Mouse (Mus musculus) limb, embryonic 11.5 days (tissue): ENCODE results near the gene Capza2. TPM values are rescaled to one million over a fixed set of nuclear protein-coding genes. Genes with fewer than 3 reads are reported as not detected.
A peak's percentile ranks its signal among the peaks of the same experiment; 100 is the strongest.

Experiments used
- ATAC-seq: fragments of 200-750 bp; cut with Nextera tagmentation; 2 replicates; pipeline ENCODE4 v1.8.0; 2017; ENCODE audit warnings: low read depth; ENCODE audit not compliant: insufficient number of reproducible peaks, low FRiP score, low TSS enrichment
- DNase-seq: peaks from one replicate; pipeline ENCODE4 v3.0.0-alpha.2; 2015; ENCODE audit warnings: low spot score
- H3K27ac ChIP-seq: fragments of 300-500 bp; sonication (generic); replicated peaks from 2 replicates; pipeline ENCODE4 v1.5.1; 2014; ENCODE audit warnings: low read depth, mild to moderate bottlenecking, low read length
- H3K27me3 ChIP-seq: fragments of 300-500 bp; sonication (generic); 2 replicates; pipeline ENCODE4 v1.6.1; 2014; ENCODE audit warnings: mild to moderate bottlenecking, low read length, mixed read lengths; ENCODE audit not compliant: control insufficient read depth, insufficient read depth
- H3K36me3 ChIP-seq: fragments of 300-500 bp; sonication (generic); 2 replicates; pipeline ENCODE4 v1.6.1; 2014; ENCODE audit warnings: mild to moderate bottlenecking, low read length, moderate library complexity, mixed read lengths; ENCODE audit not compliant: control insufficient read depth, insufficient read depth
- H3K4me1 ChIP-seq: fragments of 300-500 bp; sonication (generic); 2 replicates; pipeline ENCODE4 v1.6.1; 2014; ENCODE audit warnings: low read length, mixed read lengths; ENCODE audit not compliant: control insufficient read depth, insufficient read depth
- H3K4me2 ChIP-seq: fragments of 300-500 bp; sonication (generic); 2 replicates; pipeline ENCODE4 v1.6.1; 2014; ENCODE audit warnings: low read depth, mild to moderate bottlenecking, moderate library complexity; ENCODE audit not compliant: severe bottlenecking
- H3K4me3 ChIP-seq: fragments of 300-500 bp; sonication (generic); 2 replicates; pipeline ENCODE4 v1.5.1; 2014; ENCODE audit warnings: low read depth, low read length
- H3K9ac ChIP-seq: fragments of 300-500 bp; sonication (generic); 2 replicates; pipeline ENCODE4 v1.6.1; 2014; ENCODE audit warnings: mild to moderate bottlenecking, low read length
- H3K9me3 ChIP-seq: fragments of 300-500 bp; sonication (generic); 2 replicates; pipeline ENCODE4 v1.6.1; 2016; ENCODE audit warnings: low read length; ENCODE audit not compliant: control insufficient read depth
- WGBS: fragments of 180-500 bp; shearing (Covaris S2); extraction: QIAGEN DNeasy Blood & Tissue Kit; methylation state at CpG from one replicate; pipeline ENCODE4 v1.1.7; 2014; 5-methylcytosine and 5-hydroxymethylcytosine counted together
- polyA plus RNA-seq: library from polyadenylated mRNA; unstranded; fragments of >200 nt; fragmentation: Nextera tagmentation; extraction: Ambion mirVana; gene quantifications from 2 replicates; pipeline ENCODE4 v1.2.1, GENCODE M21; 2014

The Capza2 gene
- 210 and 212 TPM in 2 replicates for polyA plus RNA-seq

DNA sequence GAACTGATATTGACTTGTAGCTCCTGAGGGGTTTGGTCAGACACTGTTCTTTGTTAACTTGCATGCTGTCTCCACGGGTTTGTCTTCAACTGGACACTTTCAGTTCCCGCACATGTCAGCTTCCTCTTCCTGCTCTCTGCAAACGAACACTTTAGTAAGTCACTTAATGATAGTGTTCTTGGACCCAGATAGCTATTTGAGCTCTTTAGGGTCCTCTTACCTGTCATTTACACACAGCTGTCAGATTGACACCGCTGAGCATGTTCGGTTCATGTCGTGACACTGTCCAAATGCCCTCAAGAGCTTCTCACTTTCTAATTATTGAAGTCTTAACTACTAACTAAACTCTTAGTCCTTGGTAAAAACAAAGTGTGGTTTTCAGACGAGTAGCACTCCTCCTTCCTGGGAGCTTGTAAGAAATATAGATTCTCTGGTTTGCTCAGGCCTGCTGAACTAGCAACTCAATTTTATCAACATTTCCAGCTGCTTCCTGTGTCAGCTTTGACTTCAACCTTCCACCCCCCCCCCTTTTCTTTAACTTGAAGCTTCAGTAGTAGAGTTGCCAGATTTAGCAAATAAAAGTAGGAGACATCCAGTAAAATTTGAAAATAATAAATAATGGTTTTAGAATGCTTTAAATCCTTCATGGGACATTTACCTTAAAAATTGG lies at the start of gene Capza2:
Gene Capza2, plus strand, starts transcription at position 620 of the 670 bp plus-strand sequence.
- H3K27me3 ChIP-seq = no peaks in the 10 kb centered on the region
- WGBS = 78% methylated on average over 7 of the region's 7 CpGs
- H3K9me3 ChIP-seq = peaks cover under 1% of the 10 kb centered on the region; the same call in 1 of the 2 replicates
- no peaks in the 10 kb centered on the region for H3K4me1 ChIP-seq
- H3K36me3 ChIP-seq = no peaks in the 10 kb centered on the region
- peak within 1 kb of the TSS; percentile 86 for H3K4me3 ChIP-seq
- peak within 1 kb of the TSS; percentile 58; the same call in 1 of the 2 replicates for H3K4me2 ChIP-seq
- no peak for DNase-seq
- peak within 1 kb of the TSS; percentile 92 for H3K27ac ChIP-seq
- H3K9ac ChIP-seq = peak within 1 kb of the TSS; percentile 96
- no peak for ATAC-seq

DNA sequence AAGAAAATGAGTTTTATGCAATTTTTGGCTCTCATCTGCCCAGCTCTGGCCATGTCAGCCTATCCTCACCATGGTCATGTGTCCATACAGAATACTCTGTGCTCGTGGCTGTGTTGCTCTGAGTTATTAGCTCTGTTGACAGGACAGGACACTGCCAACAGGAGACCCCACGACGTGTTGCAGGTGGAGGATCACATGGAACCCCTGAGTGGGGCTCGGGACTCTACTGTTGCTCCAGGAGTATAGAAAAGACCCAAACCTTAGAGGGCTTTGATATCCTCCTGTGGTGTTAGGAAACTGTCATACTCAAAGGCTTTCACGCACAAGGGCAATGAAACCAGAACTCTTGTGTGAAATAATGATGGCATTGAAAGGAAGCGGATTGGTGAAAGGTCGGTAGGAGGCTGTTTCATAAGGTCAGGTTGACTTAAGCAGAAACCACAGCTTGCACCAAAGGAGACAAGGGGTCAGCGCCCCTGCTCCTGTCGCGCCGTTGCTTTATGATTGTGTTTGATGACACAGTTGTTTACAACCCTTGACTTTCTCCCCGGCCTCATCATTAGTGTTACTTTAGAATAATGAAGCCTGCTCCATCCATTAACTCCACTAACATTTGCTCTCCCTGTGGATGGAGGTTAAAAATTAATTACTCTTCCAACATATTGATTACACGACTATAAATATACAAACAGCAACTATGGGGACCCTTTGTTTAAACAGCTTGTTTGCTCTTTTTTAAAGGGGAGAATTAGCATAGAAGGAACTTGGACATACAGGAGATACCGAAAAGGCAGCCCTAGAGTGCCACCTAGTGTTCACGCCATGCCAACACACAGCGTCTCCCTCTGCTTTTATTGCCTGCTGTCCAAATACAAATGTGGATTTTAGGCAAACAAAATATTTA lies 46.7 kb upstream of the Capza2 start:
- peak; percentile 80; the same call in 1 of the 2 replicates for ATAC-seq
- no peak overlapping the region for H3K9ac ChIP-seq

DNA sequence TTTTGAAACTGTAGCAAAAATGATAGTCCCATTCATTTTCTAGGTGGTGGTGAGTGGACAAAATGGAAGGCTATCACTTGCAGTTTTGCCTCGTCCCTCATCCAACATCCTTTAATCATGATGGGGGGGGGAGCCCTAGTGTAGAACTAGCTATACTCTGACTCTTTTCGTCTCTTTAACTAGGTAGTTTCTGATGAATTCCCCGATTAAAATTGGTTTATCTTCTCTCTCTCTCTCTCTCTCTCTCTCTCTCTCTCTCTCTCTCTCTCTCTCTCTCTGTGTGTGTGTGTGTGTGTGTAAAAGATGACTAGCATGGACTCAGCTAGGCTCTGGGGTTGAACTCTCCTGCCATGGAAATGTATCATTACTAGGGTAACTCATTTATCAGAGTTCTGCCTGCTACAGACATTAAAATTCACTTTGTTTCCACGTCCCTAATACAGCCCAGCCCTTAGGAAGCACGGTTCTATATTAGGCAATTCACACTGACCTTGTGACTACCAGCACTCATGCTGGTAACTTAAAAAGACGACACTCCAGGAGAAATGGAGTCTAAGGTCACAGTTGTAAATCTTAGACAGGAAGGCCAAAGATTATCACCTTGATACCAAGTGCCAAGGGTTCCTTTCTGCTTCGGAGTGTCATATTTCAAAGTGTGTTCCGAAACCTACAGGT lies 45.9 kb upstream of the Capza2 start:
- no peak overlapping the region for H3K4me2 ChIP-seq
- no peak overlapping the region for H3K9ac ChIP-seq
- H3K4me3 ChIP-seq = no peak overlapping the region
- H3K4me1 ChIP-seq = 0 out of 2 replicates have a peak, but pooled peaks cover 4% of the 10 kb centered on the region
- 28% methylated on average over 8 of the region's 8 CpGs for WGBS
- ATAC-seq (no peak), DNase-seq (no peak)
- no peak overlapping the region for H3K27ac ChIP-seq
- no peaks in the 10 kb centered on the region for H3K9me3 ChIP-seq
- H3K27me3 ChIP-seq = no peaks in the 10 kb centered on the region
- H3K36me3 ChIP-seq = no peaks in the 10 kb centered on the region

More for the DNA sequence above, 46.7 kb upstream of the Capza2 start:
- WGBS = 16% methylated on average over 16 of the region's 16 CpGs
- Histone ChIP-seq H3K27ac (no peak overlapping the region), H3K4me1 (0 out of 2 replicates have a peak, but pooled peaks cover 4% of the 10 kb centered on the region), H3K9me3 (no peaks in the 10 kb centered on the region), H3K27me3 (no peaks in the 10 kb centered on the region), H3K4me3 (no peak overlapping the region), H3K36me3 (no peaks in the 10 kb centered on the region), H3K4me2 (peak overlapping the region; percentile 22)
- peak; percentile 88 for DNase-seq

DNA sequence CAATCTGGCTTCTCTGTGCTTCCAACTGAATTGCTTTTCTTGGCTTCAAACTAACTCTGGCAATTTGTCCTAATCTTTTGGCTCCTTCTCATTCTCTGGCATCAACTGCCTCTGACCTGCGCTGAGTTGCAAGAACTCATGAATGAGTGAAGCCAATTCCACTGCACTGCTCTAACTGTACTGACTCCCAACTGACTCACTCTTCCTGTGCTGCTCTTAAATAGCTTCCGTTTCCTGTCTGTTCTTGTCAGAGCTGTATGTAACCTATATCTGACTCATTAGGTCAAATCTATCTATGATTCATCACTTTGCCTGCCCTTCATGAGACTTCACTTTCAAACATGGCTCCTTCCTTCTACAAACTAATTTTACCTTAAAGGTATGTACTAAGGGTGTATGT lies 42.1 kb upstream of the Capza2 start:
- Histone ChIP-seq H3K36me3 (no peaks in the 10 kb centered on the region), H3K4me3 (no peak overlapping the region), H3K27me3 (no peaks in the 10 kb centered on the region), H3K4me2 (no peak overlapping the region), H3K27ac (no peak overlapping the region), H3K9me3 (no peaks in the 10 kb centered on the region), H3K4me1 (0 out of 2 replicates have a peak, but pooled peaks cover 4% of the 10 kb centered on the region), H3K9ac (no peak overlapping the region)
- DNase-seq (no peak), ATAC-seq (no peak)
- 94% methylated on average over 2 of the region's 2 CpGs for WGBS

DNA sequence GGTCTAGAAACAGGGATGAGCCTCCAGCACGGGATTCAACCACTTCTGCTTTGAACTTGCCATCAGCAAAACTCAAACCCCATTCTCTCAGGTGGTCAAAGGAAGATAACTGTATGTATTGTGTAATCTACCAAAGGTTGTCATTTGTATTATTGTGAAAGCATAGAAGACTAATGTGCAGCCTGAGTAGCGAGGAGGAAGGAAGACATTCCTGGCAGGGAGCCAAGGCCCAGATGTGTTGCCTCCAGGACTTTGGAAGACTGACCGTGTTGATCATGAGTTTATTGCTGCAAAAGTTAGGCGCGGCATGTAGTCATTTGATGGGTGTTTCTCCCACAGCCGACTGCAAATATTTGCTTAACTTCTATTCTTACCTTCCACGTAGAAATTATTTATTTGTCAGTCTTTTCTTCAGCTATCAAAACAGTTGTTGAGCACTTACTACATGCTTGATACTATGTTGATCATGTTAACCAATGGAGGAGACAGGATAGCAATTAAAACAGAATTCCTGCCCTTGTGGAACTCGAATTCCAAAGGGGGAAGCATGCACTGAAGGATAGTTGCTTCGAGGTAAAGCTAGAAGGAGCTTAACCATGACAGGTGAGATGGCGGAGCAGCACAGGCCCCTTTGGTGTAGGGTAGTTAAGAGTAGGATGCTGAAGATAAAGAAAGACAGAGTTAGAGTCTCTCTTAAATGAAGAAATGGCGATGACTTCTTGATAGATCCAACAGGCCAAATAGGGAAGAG lies 40.1 kb upstream of the Capza2 start:
- Histone ChIP-seq H3K36me3 (no peaks in the 10 kb centered on the region), H3K27me3 (no peaks in the 10 kb centered on the region), H3K9me3 (no peaks in the 10 kb centered on the region), H3K27ac (no peak overlapping the region), H3K4me1 (no peaks in the 10 kb centered on the region), H3K4me2 (no peak overlapping the region), H3K9ac (no peak overlapping the region), H3K4me3 (no peak overlapping the region)
- DNase-seq (no peak), ATAC-seq (no peak)
- WGBS = 86% methylated on average over 11 of the region's 11 CpGs

DNA sequence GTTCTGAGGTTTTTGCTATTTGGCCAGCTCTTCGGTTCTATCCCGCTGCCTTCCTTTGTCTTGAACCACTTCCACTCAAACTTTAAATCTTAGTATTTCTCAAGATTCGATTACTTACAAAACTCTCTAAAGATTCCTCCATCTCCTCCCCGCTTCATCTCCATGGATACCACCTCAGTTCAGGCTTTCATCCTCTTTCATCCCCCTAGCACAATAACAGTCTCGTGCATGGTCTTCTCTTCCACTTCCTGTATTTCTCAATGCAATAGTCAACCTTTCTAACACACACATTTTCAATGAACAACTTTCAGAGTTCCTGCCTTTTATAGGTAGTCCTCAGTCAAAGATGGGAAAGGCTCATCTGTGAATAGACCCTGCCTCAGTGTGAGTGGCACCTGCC lies 36.7 kb upstream of the Capza2 start:
- no peak overlapping the region for H3K4me3 ChIP-seq
- ATAC-seq = no peak
- no peak overlapping the region for H3K4me2 ChIP-seq
- WGBS = 93% methylated on average over 5 of the region's 5 CpGs
- H3K27me3 ChIP-seq = no peaks in the 10 kb centered on the region
- H3K9me3 ChIP-seq = no peaks in the 10 kb centered on the region
- no peak for DNase-seq
- no peaks in the 10 kb centered on the region for H3K36me3 ChIP-seq
- no peak overlapping the region for H3K9ac ChIP-seq
- no peaks in the 10 kb centered on the region for H3K4me1 ChIP-seq
- no peak overlapping the region for H3K27ac ChIP-seq

DNA sequence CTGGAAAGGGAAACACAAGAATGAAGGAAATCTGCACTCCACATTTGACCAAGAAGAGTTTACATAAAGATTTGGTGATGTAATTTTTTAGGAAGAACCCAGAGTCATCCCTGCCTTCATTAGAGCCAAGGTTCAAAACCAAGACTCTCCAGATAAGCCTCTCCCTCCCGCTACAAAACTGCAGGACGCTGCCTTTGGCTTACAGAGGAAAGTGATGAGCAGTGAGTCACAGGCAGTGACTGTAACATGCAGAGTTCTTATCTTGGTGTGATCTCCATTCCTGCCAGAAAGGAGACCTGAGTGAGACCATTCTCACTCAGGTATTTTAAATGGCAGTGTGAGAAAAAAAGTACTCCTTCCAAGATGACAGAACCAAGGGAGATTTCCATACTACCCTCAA lies 34.5 kb upstream of the Capza2 start:
- no peaks in the 10 kb centered on the region for H3K36me3 ChIP-seq
- H3K27ac ChIP-seq = no peak overlapping the region
- 64% methylated on average over 2 of the region's 2 CpGs for WGBS
- ATAC-seq (no peak), DNase-seq (no peak)
- H3K4me3 ChIP-seq = no peak overlapping the region
- no peaks in the 10 kb centered on the region for H3K9me3 ChIP-seq
- H3K27me3 ChIP-seq = no peaks in the 10 kb centered on the region
- no peak overlapping the region for H3K9ac ChIP-seq
- H3K4me1 ChIP-seq = no peaks in the 10 kb centered on the region
- H3K4me2 ChIP-seq = no peak overlapping the region
